Mouse (Mus musculus) C2C12 (cell line): ENCODE results near the gene Tsen54.

Experiments used
- CEBPB ChIP-seq: IDR thresholded peaks from one replicate; pipeline ENCODE4 v1.6.1; 2011; ENCODE audit warnings: low read depth, mild to moderate bottlenecking, control low read depth, moderate library complexity
- CTCF ChIP-seq: IDR thresholded peaks from one replicate; pipeline ENCODE4 v1.5.1; 2011; ENCODE audit not compliant: control insufficient read depth, insufficient read depth, insufficient read length
- FOSL1 ChIP-seq: IDR thresholded peaks from one replicate; pipeline ENCODE4 v1.8.0; 2011; ENCODE audit warnings: mild to moderate bottlenecking, low read length; ENCODE audit not compliant: poor library complexity, insufficient read depth, severe bottlenecking
- MYOG ChIP-seq: IDR thresholded peaks from one replicate; pipeline ENCODE4 v1.6.1; 2011; ENCODE audit not compliant: control insufficient read depth, insufficient read length; ENCODE audit errors: extremely low read depth
- USF1 ChIP-seq: IDR thresholded peaks from one replicate; pipeline ENCODE4 v1.6.1; 2011; ENCODE audit warnings: low read depth, mild to moderate bottlenecking, control low read depth, moderate library complexity

GRCm38 (mm10) chr11:115821001-115821400 lies 6.5 kb downstream of the Tsen54 start:
- no peak for TF ChIP-seq CTCF
- TF ChIP-seq CEBPB = no peak
- no peak for TF ChIP-seq USF1
- TF ChIP-seq MYOG = no peak
- no peak for TF ChIP-seq FOSL1
